Mouse (Mus musculus): Measurements from ENCODE around the gene 7420426K07Rik.

GRCm38 (mm10) chr9:98929496-98929895 lies 26.6 kb downstream of the 7420426K07Rik start:
- TF ChIP-seq CTCF (IDR thresholded peaks at IDR 0.05; ENCODE audit: low read depth, low read length) = peak; percentile 25; the same call in 1 of the 2 replicates
- TF ChIP-seq POLR2A (IDR thresholded peaks at IDR 0.05; ENCODE audit: extremely low read depth, insufficient read depth, low read length) = no peak

Data from liver, adult 2 months (tissue).